Mouse (Mus musculus): ENCODE measurements at regions not wholly inside any gene's neighbourhood (a gene's known extent, or its start where the extent isn't known, plus 50 kb on each side); places are given as distances from the start of the nearest gene placed in this dataset.

GRCm38 (mm10) chr6:126362331-126362730 is 172.9 kb downstream of the Kcna5 start:
- Histone ChIP-seq H3K27me3 (ENCODE audit: insufficient read depth, low read length) (no peaks in the 10 kb centered on the region), H3K27ac (ENCODE audit: low read depth) (no peak overlapping the region), H3K4me1 (ENCODE audit: insufficient read depth) (no peaks in the 10 kb centered on the region), H3K36me3 (ENCODE audit: insufficient read depth) (no peaks in the 10 kb centered on the region), H3K4me3 (ENCODE audit: low read depth, low read length) (no peak overlapping the region), H3K9me3 (ENCODE audit: low read depth, low read length) (no peaks in the 10 kb centered on the region), H3K4me2 (no peak overlapping the region), H3K9ac (no peak overlapping the region)
- DNase-seq (no peak), ATAC-seq (ENCODE audit: insufficient read depth) (no peak)
- TF ChIP-seq CTCF (IDR thresholded peaks at IDR 0.05; ENCODE audit: low read depth) = no peak
- 62% methylated on average over 3 of the region's 3 CpGs for WGBS

GRCm38 (mm10) chr6:126353346-126353745 is 181.9 kb downstream of the Kcna5 start:
- Histone ChIP-seq H3K4me3 (ENCODE audit: low read depth, low read length) (no peak overlapping the region), H3K36me3 (ENCODE audit: insufficient read depth) (no peaks in the 10 kb centered on the region), H3K27me3 (ENCODE audit: insufficient read depth, low read length) (no peaks in the 10 kb centered on the region), H3K4me1 (ENCODE audit: insufficient read depth) (no peaks in the 10 kb centered on the region), H3K9me3 (ENCODE audit: low read depth, low read length) (no peaks in the 10 kb centered on the region), H3K4me2 (no peak overlapping the region), H3K27ac (ENCODE audit: low read depth) (no peak overlapping the region), H3K9ac (no peak overlapping the region)
- no peak for TF ChIP-seq CTCF (IDR thresholded peaks at IDR 0.05; ENCODE audit: low read depth)
- no peak for ATAC-seq (ENCODE audit: insufficient read depth)
- whole genome bisulfite sequencing = 8% methylated on average over 2 of the region's 2 CpGs
- peak; percentile 74 for DNase-seq

GRCm38 (mm10) chr6:126350476-126350875 is 183.8 kb upstream of the Ntf3 start:
- DNase-seq (no peak), ATAC-seq (ENCODE audit: insufficient read depth) (no peak)
- H3K9me3 ChIP-seq (ENCODE audit: low read depth, low read length) = no peaks in the 10 kb centered on the region
- no peaks in the 10 kb centered on the region for H3K4me1 ChIP-seq (ENCODE audit: insufficient read depth)
- H3K4me3 ChIP-seq (ENCODE audit: low read depth, low read length) = no peak overlapping the region
- no peak for TF ChIP-seq CTCF (IDR thresholded peaks at IDR 0.05; ENCODE audit: low read depth)
- no peaks in the 10 kb centered on the region for H3K36me3 ChIP-seq (ENCODE audit: insufficient read depth)
- no peak overlapping the region for H3K4me2 ChIP-seq
- no peaks in the 10 kb centered on the region for H3K27me3 ChIP-seq (ENCODE audit: insufficient read depth, low read length)
- H3K27ac ChIP-seq (ENCODE audit: low read depth) = no peak overlapping the region
- 47% methylated on average over 2 of the region's 2 CpGs for WGBS
- H3K9ac ChIP-seq = no peak overlapping the region

- no peak overlapping the region for H3K4me3 ChIP-seq (ENCODE audit: low read depth, low read length)
- WGBS = 34% methylated on average over 2 of the region's 2 CpGs
- H3K4me2 ChIP-seq = no peak overlapping the region
- no peak overlapping the region for H3K9ac ChIP-seq
- no peaks in the 10 kb centered on the region for H3K36me3 ChIP-seq (ENCODE audit: insufficient read depth)
- H3K9me3 ChIP-seq (ENCODE audit: low read depth, low read length) = no peaks in the 10 kb centered on the region
- H3K4me1 ChIP-seq (ENCODE audit: insufficient read depth) = no peaks in the 10 kb centered on the region
- no peaks in the 10 kb centered on the region for H3K27me3 ChIP-seq (ENCODE audit: insufficient read depth, low read length)
- no peak for ATAC-seq (ENCODE audit: insufficient read depth)
- no peak for DNase-seq
- TF ChIP-seq CTCF (IDR thresholded peaks at IDR 0.05; ENCODE audit: low read depth) = no peak
- no peak overlapping the region for H3K27ac ChIP-seq (ENCODE audit: low read depth)
These were observed 183.2 kb upstream of the Ntf3 start for GRCm38 (mm10) chr6:126349905-126350304.

GRCm38 (mm10) chr6:126345221-126345620 is 178.5 kb upstream of the Ntf3 start:
- no peak for ATAC-seq (ENCODE audit: insufficient read depth)
- no peak overlapping the region for H3K9ac ChIP-seq
- no peak overlapping the region for H3K27ac ChIP-seq (ENCODE audit: low read depth)
- no peaks in the 10 kb centered on the region for H3K27me3 ChIP-seq (ENCODE audit: insufficient read depth, low read length)
- no peak for DNase-seq
- no peaks in the 10 kb centered on the region for H3K36me3 ChIP-seq (ENCODE audit: insufficient read depth)
- 35% methylated on average over 5 of the region's 5 CpGs for WGBS
- no peak overlapping the region for H3K4me2 ChIP-seq
- H3K9me3 ChIP-seq (ENCODE audit: low read depth, low read length) = no peaks in the 10 kb centered on the region
- no peak overlapping the region for H3K4me3 ChIP-seq (ENCODE audit: low read depth, low read length)
- no peaks in the 10 kb centered on the region for H3K4me1 ChIP-seq (ENCODE audit: insufficient read depth)
- TF ChIP-seq CTCF (IDR thresholded peaks at IDR 0.05; ENCODE audit: low read depth) = no peak

GRCm38 (mm10) chr6:126340098-126340610 is 173.4 kb upstream of the Ntf3 start:
- no peak overlapping the region for H3K27ac ChIP-seq (ENCODE audit: low read depth)
- H3K9ac ChIP-seq = no peak overlapping the region
- 55% methylated on average over 10 of the region's 10 CpGs for WGBS
- no peak for TF ChIP-seq CTCF (IDR thresholded peaks at IDR 0.05; ENCODE audit: low read depth)
- no peaks in the 10 kb centered on the region for H3K9me3 ChIP-seq (ENCODE audit: low read depth, low read length)
- H3K27me3 ChIP-seq (ENCODE audit: insufficient read depth, low read length) = no peaks in the 10 kb centered on the region
- no peak overlapping the region for H3K4me3 ChIP-seq (ENCODE audit: low read depth, low read length)
- ATAC-seq (ENCODE audit: insufficient read depth) (no peak), DNase-seq (no peak)
- no peaks in the 10 kb centered on the region for H3K4me1 ChIP-seq (ENCODE audit: insufficient read depth)
- H3K4me2 ChIP-seq = no peak overlapping the region
- H3K36me3 ChIP-seq (ENCODE audit: insufficient read depth) = no peaks in the 10 kb centered on the region

- no peak for ATAC-seq (ENCODE audit: insufficient read depth)
- no peak overlapping the region for H3K4me2 ChIP-seq
- WGBS = 78% methylated on average over 8 of the region's 8 CpGs
- H3K27me3 ChIP-seq (ENCODE audit: insufficient read depth, low read length) = no peaks in the 10 kb centered on the region
- no peak for TF ChIP-seq CTCF (IDR thresholded peaks at IDR 0.05; ENCODE audit: low read depth)
- H3K36me3 ChIP-seq (ENCODE audit: insufficient read depth) = no peaks in the 10 kb centered on the region
- H3K4me3 ChIP-seq (ENCODE audit: low read depth, low read length) = no peak overlapping the region
- no peaks in the 10 kb centered on the region for H3K4me1 ChIP-seq (ENCODE audit: insufficient read depth)
- DNase-seq = no peak
- H3K9me3 ChIP-seq (ENCODE audit: low read depth, low read length) = no peaks in the 10 kb centered on the region
- no peak overlapping the region for H3K27ac ChIP-seq (ENCODE audit: low read depth)
- H3K9ac ChIP-seq = no peak overlapping the region
These were observed 171.0 kb upstream of the Ntf3 start for GRCm38 (mm10) chr6:126337711-126338110.

- no peaks in the 10 kb centered on the region for H3K9me3 ChIP-seq (ENCODE audit: low read depth, low read length)
- 65% methylated on average over 8 of the region's 8 CpGs for WGBS
- DNase-seq = no peak
- ATAC-seq (ENCODE audit: insufficient read depth) = no peak
- no peaks in the 10 kb centered on the region for H3K36me3 ChIP-seq (ENCODE audit: insufficient read depth)
- H3K4me3 ChIP-seq (ENCODE audit: low read depth, low read length) = no peak overlapping the region
- H3K4me2 ChIP-seq = no peak overlapping the region
- H3K27ac ChIP-seq (ENCODE audit: low read depth) = no peak overlapping the region
- H3K9ac ChIP-seq = no peak overlapping the region
- TF ChIP-seq CTCF (IDR thresholded peaks at IDR 0.05; ENCODE audit: low read depth) = no peak
- H3K27me3 ChIP-seq (ENCODE audit: insufficient read depth, low read length) = no peaks in the 10 kb centered on the region
- H3K4me1 ChIP-seq (ENCODE audit: insufficient read depth) = no peaks in the 10 kb centered on the region
These were observed 167.5 kb upstream of the Ntf3 start for GRCm38 (mm10) chr6:126334258-126334657.
